Mouse (Mus musculus) megakaryocyte, embryonic 14.5 days (primary cell): ENCODE measurements at regions not wholly inside any gene's neighbourhood (a gene's known extent, or its start where the extent isn't known, plus 50 kb on each side); places are given as distances from the start of the nearest gene placed in this dataset.

ENCODE experiments used
- FLI1 ChIP-seq: IDR thresholded peaks from 2 replicates; pipeline ENCODE4 v1.6.1; 2012; ENCODE audit warnings: low read length, inconsistent platforms, mixed read lengths
- GATA1 ChIP-seq: IDR thresholded peaks from 3 replicates; pipeline ENCODE4 v1.6.1; 2012; ENCODE audit warnings: mixed read lengths, low read length, inconsistent platforms, borderline replicate concordance

DNA sequence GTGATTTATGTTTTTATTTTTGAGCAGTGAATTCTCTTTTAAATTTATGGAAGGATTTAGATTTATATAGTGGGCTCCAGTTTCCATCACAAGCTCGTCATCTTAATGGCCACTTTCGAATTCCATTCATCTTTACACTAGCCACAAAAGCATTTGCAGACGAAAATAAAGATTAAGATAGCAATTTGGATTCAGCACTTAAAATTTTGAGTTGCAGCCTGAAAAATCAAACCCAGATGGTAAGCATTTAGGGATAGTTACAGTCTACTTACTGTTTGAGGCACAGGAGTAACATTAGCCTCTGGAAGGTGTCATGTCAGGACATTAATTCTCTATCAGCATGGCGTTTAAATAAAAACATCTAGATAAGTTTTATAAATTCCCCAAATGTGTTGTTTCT is 423.2 kb downstream of the Etnk1 start:
- no peak for TF ChIP-seq GATA1
- TF ChIP-seq FLI1: no peak
